Mouse (Mus musculus) bone marrow, adult 2 months (tissue): Measurements from ENCODE around the gene Arhgap23.

ENCODE experiments used
- CTCF ChIP-seq: fragments of 200-500 bp; IDR thresholded peaks from 2 replicates; pipeline ENCODE4 v1.5.1; 2011; ENCODE audit warnings: low read length, control low read depth; ENCODE audit not compliant: control insufficient read depth, insufficient read depth
- POLR2A ChIP-seq: fragments of 200-500 bp; IDR thresholded peaks from 2 replicates; pipeline ENCODE4 v1.6.1; 2011; ENCODE audit warnings: low read depth, mild to moderate bottlenecking, control low read depth, low read length, borderline replicate concordance; ENCODE audit not compliant: control insufficient read depth

DNA sequence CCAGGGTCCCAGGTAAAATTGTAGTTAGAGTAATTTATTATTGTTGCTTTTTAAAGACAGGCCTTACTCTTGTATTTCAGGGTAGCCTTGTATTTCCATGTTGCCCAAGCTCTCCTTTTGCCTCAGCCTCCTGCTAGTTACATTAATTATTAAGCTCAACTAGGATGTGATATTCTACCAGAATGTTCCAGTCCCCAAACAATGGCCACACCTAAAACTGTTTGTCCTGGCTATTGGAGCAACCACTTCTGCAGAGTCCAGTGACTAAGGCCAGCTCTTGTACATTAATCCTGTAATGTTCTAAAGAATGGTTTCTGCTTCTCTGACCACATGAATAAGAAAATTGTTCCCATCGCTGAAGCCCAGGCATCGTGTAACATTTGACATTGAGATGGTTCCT, 32.3 kb upstream of the Arhgap23 start:
- TF ChIP-seq CTCF = no peak
- TF ChIP-seq POLR2A = no peak
